Mouse (Mus musculus): Measurements from ENCODE around the gene Smgc. TPM values are rescaled to one million over a fixed set of nuclear protein-coding genes. Genes with fewer than 3 reads are reported as not detected.
"Not testable (repeated sequence)": the region's sequence is repeated elsewhere in the genome, so short reads cannot be mapped to it uniquely, and the experiment has no call there.

Smgc gene
- total RNA-seq (2021): not detected
- long read RNA-seq, experiment 1: 0 reads
- long read RNA-seq, experiment 2: 0 reads

- no peak for DNase-seq (ENCODE audit: low spot score)
Measured at GRCm38 (mm10) chr15:91837965-91838364, at the start of gene Smgc. TSS of gene Smgc (plus strand) at chr15:91838265.

- DNase-seq (ENCODE audit: low spot score): no peak
Measured at GRCm38 (mm10) chr15:91788338-91788737, 49.7 kb upstream of the Smgc start.

- no peak for DNase-seq (ENCODE audit: low spot score)
Measured at GRCm38 (mm10) chr15:91806463-91806862, 31.6 kb upstream of the Smgc start.

GRCm38 (mm10) chr15:91835319-91835718 is 2.7 kb upstream of the Smgc start:
- no peak for DNase-seq (ENCODE audit: low spot score)

GRCm38 (mm10) chr15:91864130-91864529 is 26.1 kb downstream of the Smgc start:
- not testable (repeated sequence) for DNase-seq (ENCODE audit: low spot score)

- DNase-seq (ENCODE audit: low spot score): no peak
Measured at GRCm38 (mm10) chr15:91900245-91900644, 62.2 kb downstream of the Smgc start.

GRCm38 (mm10) chr15:91907046-91907445 is 69.0 kb downstream of the Smgc start:
- DNase-seq (ENCODE audit: low spot score): peak; percentile 33

Other genes with a start within 250 kb of the Smgc start
- 1 to 10 TPM; 5.4 TPM for gene Lrrk2, start 165.1 kb upstream of the Smgc start, total RNA-seq (2021)
- gene Cntn1, start 212.9 kb downstream of the Smgc start, total RNA-seq (2021): under 1 TPM; 0.18 to 0.24 TPM

Measured in gastrocnemius, adult 18-20 months (tissue).